Mouse (Mus musculus) heart, embryonic 16.5 days (tissue): ENCODE data around the gene Fbxw10. TPM values are rescaled to one million over a fixed set of nuclear protein-coding genes. Genes with fewer than 3 reads are reported as not detected.

ENCODE experiments used
- ATAC-seq: fragments of 200-750 bp; cut with Nextera tagmentation; replicated peaks from 2 replicates; pipeline ENCODE4 v1.8.0; 2017; ENCODE audit warnings: moderate number of reproducible peaks; ENCODE audit not compliant: insufficient read depth, low FRiP score; ENCODE audit errors: extremely low read depth
- H3K27ac ChIP-seq: fragments of 300-500 bp; sonication (generic); 2 replicates; pipeline ENCODE4 v1.5.1; 2014; ENCODE audit warnings: mild to moderate bottlenecking, low read length, control low read depth, moderate library complexity
- H3K27me3 ChIP-seq: fragments of 300-500 bp; sonication (generic); 2 replicates; pipeline ENCODE4 v1.6.1; 2014; ENCODE audit warnings: low read length, mixed read lengths; ENCODE audit not compliant: control insufficient read depth, insufficient read depth
- H3K36me3 ChIP-seq: fragments of 300-500 bp; sonication (generic); 2 replicates; pipeline ENCODE4 v1.6.1; 2014; ENCODE audit not compliant: control insufficient read depth, insufficient read depth
- H3K4me1 ChIP-seq: fragments of 300-500 bp; sonication (generic); 2 replicates; pipeline ENCODE4 v1.6.1; 2014; ENCODE audit warnings: low read length, mixed read lengths; ENCODE audit not compliant: control insufficient read depth, insufficient read depth
- H3K4me2 ChIP-seq: fragments of 300-500 bp; sonication (generic); 2 replicates; pipeline ENCODE4 v1.6.1; 2014; ENCODE audit warnings: low read depth, mild to moderate bottlenecking, control low read depth, low read length
- H3K4me3 ChIP-seq: fragments of 300-500 bp; sonication (generic); 2 replicates; pipeline ENCODE4 v1.5.1; 2014; ENCODE audit warnings: mild to moderate bottlenecking, control low read depth, low read length
- H3K9ac ChIP-seq: fragments of 300-500 bp; sonication (generic); 2 replicates; pipeline ENCODE4 v1.6.1; 2014; ENCODE audit warnings: low read length, control low read depth
- H3K9me3 ChIP-seq: fragments of 300-500 bp; sonication (generic); replicated peaks from 2 replicates; pipeline ENCODE4 v1.6.1; 2016; ENCODE audit warnings: low read length; ENCODE audit not compliant: control insufficient read depth
- WGBS: fragments of 180-500 bp; shearing (Covaris S2); extraction: QIAGEN DNeasy Blood & Tissue Kit; methylation state at CpG from one replicate; pipeline ENCODE4 v1.1.7; 2014; 5-methylcytosine and 5-hydroxymethylcytosine counted together
- polyA plus RNA-seq: library from polyadenylated mRNA; unstranded; fragments of >200 nt; fragmentation: Nextera tagmentation; extraction: Ambion mirVana; gene quantifications from 2 replicates; pipeline ENCODE4 v1.2.1, GENCODE M21; 2015

Fbxw10 gene
- 0.25 and 0.45 TPM in 2 replicates for polyA plus RNA-seq

DNA sequence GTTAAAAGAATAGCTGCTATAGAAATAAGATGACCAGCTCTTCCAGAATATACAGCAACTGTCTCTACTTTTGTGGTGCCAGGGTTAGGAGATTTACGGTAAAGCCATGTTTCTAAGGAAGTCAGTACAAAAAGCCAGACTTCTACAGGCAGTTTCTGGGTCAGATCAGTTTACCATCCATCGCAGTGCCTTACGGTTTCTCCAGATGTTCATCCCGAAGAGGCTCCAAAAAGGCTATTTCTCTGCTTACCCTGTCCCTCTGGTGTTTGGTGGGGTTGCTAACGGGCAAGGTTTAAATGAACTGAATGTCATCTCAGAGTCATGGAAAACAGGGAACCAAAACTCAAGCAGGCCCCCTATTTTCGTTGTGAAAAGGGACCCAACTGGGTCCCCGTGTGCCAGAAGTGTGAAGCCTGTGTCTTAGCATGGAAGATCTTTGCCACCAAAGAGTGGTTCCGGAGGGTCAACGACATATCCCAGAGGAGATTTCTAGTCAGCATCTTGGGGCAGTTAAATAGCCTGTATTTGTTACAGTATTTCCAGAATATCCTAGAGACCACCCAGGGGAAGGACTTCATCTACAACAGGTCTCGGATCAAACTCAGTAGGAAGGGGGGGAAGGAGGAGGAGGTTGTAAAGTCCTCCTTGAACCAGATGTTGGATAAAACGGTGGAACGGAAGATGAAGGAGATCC is at the start of gene Fbxw10:
Gene Fbxw10 (plus strand): TSS at position 109 of the 694 bp plus-strand sequence.
- H3K9ac ChIP-seq: no peak within 1 kb of the TSS
- H3K36me3 ChIP-seq: no peaks in the 10 kb centered on the region
- H3K4me2 ChIP-seq: peak within 1 kb of the TSS; percentile 24
- no peak for ATAC-seq
- no peaks in the 10 kb centered on the region for H3K4me1 ChIP-seq
- 39% methylated on average over 12 of the region's 12 CpGs for WGBS
- H3K9me3 ChIP-seq: no peaks in the 10 kb centered on the region
- H3K27me3 ChIP-seq: no peaks in the 10 kb centered on the region
- no peak within 1 kb of the TSS for H3K4me3 ChIP-seq
- H3K27ac ChIP-seq: no peak within 1 kb of the TSS

GRCm38 (mm10) chr11:62804119-62804518 is 42.8 kb upstream of the Fbxw10 start:
- no peaks in the 10 kb centered on the region for H3K27me3 ChIP-seq
- ATAC-seq: no peak
- no peak overlapping the region for H3K4me2 ChIP-seq
- no peak overlapping the region for H3K4me3 ChIP-seq
- no peaks in the 10 kb centered on the region for H3K36me3 ChIP-seq
- no peaks in the 10 kb centered on the region for H3K4me1 ChIP-seq
- H3K27ac ChIP-seq: no peak overlapping the region
- WGBS: 44% methylated on average over 13 of the region's 13 CpGs
- no peak overlapping the region for H3K9ac ChIP-seq
- H3K9me3 ChIP-seq: peaks cover 3% of the 10 kb centered on the region; the same call in 1 of the 2 replicates

DNA sequence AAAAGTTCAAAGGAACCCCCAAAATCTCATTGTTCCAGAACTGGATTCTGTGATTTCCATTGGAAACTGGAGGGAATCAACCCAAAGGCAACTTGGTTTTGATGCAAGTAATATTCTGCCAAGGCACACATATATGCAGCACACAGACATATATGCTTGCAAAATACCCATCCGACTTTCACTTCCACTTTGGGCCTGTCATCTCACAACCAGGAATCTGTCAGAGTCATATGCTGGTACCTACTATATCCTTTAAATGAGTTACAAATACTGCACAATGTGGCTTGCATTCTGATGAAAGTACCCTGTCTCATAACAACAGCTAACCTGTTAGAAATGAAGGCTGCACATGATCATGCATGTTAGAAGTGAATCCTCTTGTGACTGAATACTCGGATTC is 38.9 kb upstream of the Fbxw10 start:
- Histone ChIP-seq H3K4me1 (peaks cover under 1% of the 10 kb centered on the region; the same call in 1 of the 2 replicates), H3K9ac (no peak overlapping the region), H3K36me3 (no peaks in the 10 kb centered on the region), H3K4me2 (no peak overlapping the region), H3K4me3 (no peak overlapping the region), H3K27me3 (no peaks in the 10 kb centered on the region), H3K9me3 (peaks cover 3% of the 10 kb centered on the region; the same call in 1 of the 2 replicates), H3K27ac (no peak overlapping the region)
- 85% methylated on average over 2 of the region's 2 CpGs for WGBS
- ATAC-seq: no peak

DNA sequence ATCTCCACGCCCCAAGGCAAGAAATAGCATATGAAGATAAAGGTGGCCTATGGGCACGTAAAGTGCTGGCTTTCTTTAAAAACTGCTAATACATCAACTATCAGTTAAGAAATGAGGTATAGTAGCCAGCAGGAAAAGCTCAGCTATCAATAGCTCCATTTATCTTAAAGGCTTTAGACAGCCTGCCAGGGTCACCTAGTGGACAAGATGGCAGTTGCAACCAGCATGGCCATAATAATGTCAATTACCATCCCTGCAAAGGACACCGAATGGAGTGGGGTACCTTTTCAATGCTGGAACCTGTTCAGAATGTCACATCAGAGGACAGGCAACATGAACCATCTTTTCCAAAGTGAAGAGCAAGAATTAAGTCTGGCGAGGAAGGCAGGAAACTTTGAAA is 37.7 kb upstream of the Fbxw10 start:
- WGBS: 62% methylated on average over 4 of the region's 4 CpGs
- Histone ChIP-seq H3K9ac (no peak overlapping the region), H3K4me1 (peaks cover 5% of the 10 kb centered on the region)

GRCm38 (mm10) chr11:62812268-62812667 is 34.6 kb upstream of the Fbxw10 start:
- Histone ChIP-seq H3K4me1 (peaks cover 5% of the 10 kb centered on the region), H3K27me3 (no peaks in the 10 kb centered on the region), H3K9ac (no peak overlapping the region), H3K27ac (no peak overlapping the region), H3K4me3 (no peak overlapping the region), H3K36me3 (no peaks in the 10 kb centered on the region), H3K9me3 (no peaks in the 10 kb centered on the region), H3K4me2 (no peak overlapping the region)
- WGBS: 80% methylated on average over 6 of the region's 6 CpGs
- no peak for ATAC-seq

More for the DNA sequence above, 37.7 kb upstream of the Fbxw10 start:
- no peak overlapping the region for H3K4me2 ChIP-seq
- no peak overlapping the region for H3K4me3 ChIP-seq
- no peaks in the 10 kb centered on the region for H3K27me3 ChIP-seq
- ATAC-seq: no peak
- H3K9me3 ChIP-seq: peaks cover 3% of the 10 kb centered on the region; the same call in 1 of the 2 replicates
- H3K27ac ChIP-seq: no peak overlapping the region
- H3K36me3 ChIP-seq: no peaks in the 10 kb centered on the region

DNA sequence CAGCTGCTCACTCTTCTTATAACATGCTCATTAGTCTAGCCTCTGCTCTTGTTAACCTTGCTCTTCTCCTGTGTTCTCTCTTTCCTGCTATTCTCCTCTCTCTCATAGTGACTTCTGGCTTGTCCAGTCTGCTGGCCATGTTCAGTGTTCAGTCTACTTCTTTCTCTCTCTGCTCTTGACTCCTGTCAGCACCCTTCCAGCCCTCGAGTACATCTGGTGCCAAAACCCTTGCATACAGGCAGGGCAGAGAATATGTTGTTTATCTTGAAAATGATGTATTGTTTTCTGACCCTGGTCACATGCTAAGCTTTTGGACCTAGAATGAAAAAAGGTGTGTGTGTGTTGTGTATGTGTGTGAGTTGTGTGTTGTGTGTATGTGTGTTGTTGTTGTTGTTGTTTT is 33.4 kb upstream of the Fbxw10 start:
- H3K9me3 ChIP-seq: no peaks in the 10 kb centered on the region
- 11% methylated on average over 1 of the region's 1 CpGs for WGBS
- no peak overlapping the region for H3K4me2 ChIP-seq
- H3K4me1 ChIP-seq: peaks cover 5% of the 10 kb centered on the region
- no peak overlapping the region for H3K9ac ChIP-seq
- no peaks in the 10 kb centered on the region for H3K27me3 ChIP-seq
- H3K4me3 ChIP-seq: no peak overlapping the region
- no peaks in the 10 kb centered on the region for H3K36me3 ChIP-seq
- no peak for ATAC-seq
- H3K27ac ChIP-seq: no peak overlapping the region

GRCm38 (mm10) chr11:62813970-62814624 is 32.8 kb upstream of the Fbxw10 start:
- H3K27me3 ChIP-seq: no peaks in the 10 kb centered on the region
- H3K9me3 ChIP-seq: no peaks in the 10 kb centered on the region
- ATAC-seq: no peak
- no peak overlapping the region for H3K4me2 ChIP-seq
- peaks cover 5% of the 10 kb centered on the region for H3K4me1 ChIP-seq
- H3K36me3 ChIP-seq: no peaks in the 10 kb centered on the region
- no peak overlapping the region for H3K4me3 ChIP-seq
- no peak overlapping the region for H3K27ac ChIP-seq
- WGBS: 52% methylated on average over 6 of the region's 6 CpGs
- no peak overlapping the region for H3K9ac ChIP-seq

DNA sequence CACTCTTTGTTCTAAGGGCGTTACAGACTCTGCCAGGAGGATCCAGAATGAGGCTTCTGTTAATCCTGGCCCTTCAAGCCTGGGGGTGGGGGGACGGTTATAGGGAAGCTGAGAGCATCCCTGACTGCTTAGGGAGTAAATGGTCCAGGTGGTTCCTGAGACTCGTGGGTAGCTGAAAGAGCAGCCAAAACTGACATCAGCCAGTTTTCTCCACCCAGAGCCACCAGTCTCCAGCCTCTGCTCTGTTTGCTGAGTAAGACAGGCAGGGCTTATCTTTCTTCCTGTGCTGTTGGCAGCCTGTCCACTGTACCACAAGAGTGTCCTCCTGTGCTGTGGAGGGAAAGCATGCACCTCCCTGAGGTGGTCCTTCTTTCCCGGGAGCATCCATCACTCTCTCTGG is 32.2 kb upstream of the Fbxw10 start:
- H3K4me3 ChIP-seq: no peak overlapping the region
- no peak overlapping the region for H3K4me2 ChIP-seq
- H3K9ac ChIP-seq: no peak overlapping the region
- no peaks in the 10 kb centered on the region for H3K36me3 ChIP-seq
- ATAC-seq: 0 out of 2 replicates have a peak, but pooled peaks have one; percentile 41
- no peaks in the 10 kb centered on the region for H3K27me3 ChIP-seq
- peaks cover 5% of the 10 kb centered on the region for H3K4me1 ChIP-seq
- H3K9me3 ChIP-seq: no peaks in the 10 kb centered on the region
- no peak overlapping the region for H3K27ac ChIP-seq
- WGBS: 36% methylated on average over 4 of the region's 4 CpGs

DNA sequence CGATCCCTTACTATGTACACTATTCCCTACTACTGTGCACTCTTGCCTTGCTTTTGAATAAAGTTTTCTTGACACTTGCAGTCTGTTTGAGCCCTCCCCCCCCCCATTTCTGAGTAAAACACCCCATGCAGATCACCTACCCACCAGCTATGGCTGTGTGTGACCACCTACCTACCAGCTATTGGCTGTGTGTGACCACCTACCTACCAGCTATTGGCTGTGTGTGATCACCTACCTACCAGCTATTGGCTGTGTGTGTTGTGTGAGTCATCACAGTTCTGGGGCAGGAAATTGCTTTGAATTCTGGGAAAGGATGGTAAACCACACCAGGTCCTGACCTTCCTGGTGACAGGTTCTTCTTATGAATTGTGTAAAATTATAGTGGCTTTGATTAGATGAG is 31.4 kb upstream of the Fbxw10 start:
- Histone ChIP-seq H3K27me3 (no peaks in the 10 kb centered on the region), H3K4me2 (no peak overlapping the region), H3K36me3 (no peaks in the 10 kb centered on the region), H3K27ac (no peak overlapping the region), H3K9ac (no peak overlapping the region), H3K4me1 (peaks cover 13% of the 10 kb centered on the region), H3K9me3 (no peaks in the 10 kb centered on the region), H3K4me3 (no peak overlapping the region)
- no peak for ATAC-seq
- 80% methylated on average over 1 of the region's 1 CpGs for WGBS
